Mouse (Mus musculus) intestine, embryonic 14.5 days (tissue): ENCODE data around the gene Ankrd33. TPM values are rescaled to one million over a fixed set of nuclear protein-coding genes. Genes with fewer than 3 reads are reported as not detected.
A peak's percentile ranks its signal among the peaks of the same experiment; 100 is the strongest.

ENCODE experiments used
- ATAC-seq: fragments of 200-750 bp; cut with Nextera tagmentation; replicated peaks from 2 replicates; pipeline ENCODE4 v1.8.0; 2017; ENCODE audit warnings: low read depth, moderate number of reproducible peaks, moderate TSS enrichment, moderate library complexity; ENCODE audit not compliant: low FRiP score, low TSS enrichment
- DNase-seq: peaks from one replicate; pipeline ENCODE4 v3.0.0-alpha.2; 2018; ENCODE audit warnings: low spot score
- H3K27ac ChIP-seq: fragments of 300-500 bp; sonication (generic); 2 replicates; pipeline ENCODE4 v1.5.1; 2014; ENCODE audit warnings: low read depth, mild to moderate bottlenecking, control low read depth
- H3K27me3 ChIP-seq: fragments of 300-500 bp; sonication (generic); replicated peaks from 2 replicates; pipeline ENCODE4 v1.6.1; 2014; ENCODE audit warnings: low read length, control low read depth; ENCODE audit not compliant: control insufficient read depth, insufficient read depth
- H3K36me3 ChIP-seq: fragments of 300-500 bp; sonication (generic); 2 replicates; pipeline ENCODE4 v1.6.1; 2014; ENCODE audit warnings: low read length, control low read depth; ENCODE audit not compliant: control insufficient read depth, insufficient read depth
- H3K4me1 ChIP-seq: fragments of 300-500 bp; sonication (generic); replicated peaks from 2 replicates; pipeline ENCODE4 v1.6.1; 2014; ENCODE audit warnings: low read length, control low read depth, mixed read lengths; ENCODE audit not compliant: control insufficient read depth, insufficient read depth
- H3K4me2 ChIP-seq: fragments of 300-500 bp; sonication (generic); 2 replicates; pipeline ENCODE4 v1.6.1; 2014; ENCODE audit warnings: low read length
- H3K4me3 ChIP-seq: fragments of 300-500 bp; sonication (generic); 2 replicates; pipeline ENCODE4 v1.5.1; 2014; ENCODE audit warnings: low read depth, low read length, control low read depth, mixed read lengths
- H3K9ac ChIP-seq: fragments of 300-500 bp; sonication (generic); 2 replicates; pipeline ENCODE4 v1.6.1; 2014; ENCODE audit warnings: mild to moderate bottlenecking, low read length
- H3K9me3 ChIP-seq: fragments of 300-500 bp; sonication (generic); 2 replicates; pipeline ENCODE4 v1.6.1; 2016; ENCODE audit warnings: low read length, control low read depth; ENCODE audit not compliant: control insufficient read depth
- WGBS: fragments of 180-500 bp; shearing (Covaris S2); extraction: QIAGEN DNeasy Blood & Tissue Kit; methylation state at CpG from one replicate; pipeline ENCODE4 v1.1.7; 2014; 5-methylcytosine and 5-hydroxymethylcytosine counted together
- polyA plus RNA-seq: library from polyadenylated mRNA; unstranded; fragments of >200 nt; fragmentation: Nextera tagmentation; extraction: Ambion mirVana; gene quantifications from 2 replicates; pipeline ENCODE4 v1.2.1, GENCODE M21; 2014

The Ankrd33 gene
- polyA plus RNA-seq, 1 experiment from 2014 or later: not detected

DNA sequence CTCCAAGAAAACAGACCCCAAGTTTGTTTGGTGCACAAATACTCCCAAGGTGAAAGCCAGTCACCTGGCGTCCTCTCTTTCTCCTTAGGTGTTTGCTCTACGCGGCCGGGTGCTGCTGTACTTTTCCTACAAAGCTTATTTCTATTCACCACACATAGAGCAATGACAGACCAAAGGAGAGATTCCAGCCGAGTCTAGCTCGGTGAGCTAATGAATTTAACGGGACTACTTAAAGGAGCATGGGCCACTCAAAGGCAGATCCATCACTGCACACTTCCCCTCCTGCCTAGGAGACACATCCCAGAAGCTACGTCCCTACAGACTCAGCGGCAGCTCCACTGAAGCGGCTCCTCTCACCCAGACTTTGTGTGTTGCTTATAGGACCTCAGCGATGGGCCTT, 52.0 kb downstream of the Ankrd33 start:
- ATAC-seq (no peak), DNase-seq (no peak)
- H3K4me1 ChIP-seq: peaks cover 24% of the 10 kb centered on the region
- no peaks in the 10 kb centered on the region for H3K36me3 ChIP-seq
- no peak overlapping the region for H3K27ac ChIP-seq
- no peak overlapping the region for H3K4me3 ChIP-seq
- WGBS: 45% methylated on average over 11 of the region's 11 CpGs
- no peaks in the 10 kb centered on the region for H3K9me3 ChIP-seq
- 0 out of 2 replicates have a peak overlapping the region, but pooled peaks have one; percentile 11 for H3K4me2 ChIP-seq
- H3K27me3 ChIP-seq: no peaks in the 10 kb centered on the region
- no peak overlapping the region for H3K9ac ChIP-seq

Other genes starting within 250 kb of the Ankrd33 start
- 4.0 and 5.5 TPM in 2 replicates for gene Scn8a, start 245.9 kb upstream of the Ankrd33 start, polyA plus RNA-seq
- gene Gm47841, start 68.4 kb upstream of the Ankrd33 start, polyA plus RNA-seq: not detected in 2 replicates
- 0.43 and 0.55 TPM in 2 replicates for gene Fignl2, start 37.2 kb upstream of the Ankrd33 start, polyA plus RNA-seq
- 16.5 and 16.6 TPM in 2 replicates for gene Acvrl1, start 12.8 kb downstream of the Ankrd33 start, polyA plus RNA-seq
- gene Acvr1b, start 58.3 kb downstream of the Ankrd33 start, polyA plus RNA-seq: 12.5 and 12.6 TPM in 2 replicates
- 3.5 and 4.2 TPM in 2 replicates for gene Grasp, start 108.4 kb downstream of the Ankrd33 start, polyA plus RNA-seq
- 6.4 and 6.9 TPM in 2 replicates for gene Nr4a1, start 138.5 kb downstream of the Ankrd33 start, polyA plus RNA-seq
- 65.4 and 67.1 TPM in 2 replicates for gene Atg101, start 168.5 kb downstream of the Ankrd33 start, polyA plus RNA-seq
- gene 6030408B16Rik, start 177.5 kb downstream of the Ankrd33 start, polyA plus RNA-seq: 5.9 and 6.6 TPM in 2 replicates